Mouse (Mus musculus) forebrain, embryonic 14.5 days (tissue): Measurements from ENCODE around the gene Anp32e. TPM values are rescaled to one million over a fixed set of nuclear protein-coding genes. Genes with fewer than 3 reads are reported as not detected.
A peak's percentile ranks its signal among the peaks of the same experiment; 100 is the strongest.
"Not testable (repeated sequence)": the region's sequence is repeated elsewhere in the genome, so short reads cannot be mapped to it uniquely, and the experiment has no call there.

ENCODE experiments used
- ATAC-seq: fragments of 200-750 bp; cut with Nextera tagmentation; 2 replicates; pipeline ENCODE4 v1.8.0; 2017; ENCODE audit warnings: mild to moderate bottlenecking, moderate library complexity
- DNase-seq: peaks from one replicate; pipeline ENCODE4 v3.0.0-alpha.2; 2015; ENCODE audit warnings: low spot score
- H3K27ac ChIP-seq: fragments of 300-500 bp; sonication (generic); 2 replicates; pipeline ENCODE4 v1.5.1; 2014; ENCODE audit warnings: low read depth, mild to moderate bottlenecking, control low read depth, low read length, moderate library complexity
- H3K27me3 ChIP-seq: fragments of 300-500 bp; sonication (generic); replicated peaks from 2 replicates; pipeline ENCODE4 v1.6.1; 2014; ENCODE audit warnings: low read length, control low read depth, mixed read lengths; ENCODE audit not compliant: control insufficient read depth, insufficient read depth
- H3K36me3 ChIP-seq: fragments of 300-500 bp; sonication (generic); 2 replicates; pipeline ENCODE4 v1.6.1; 2014; ENCODE audit warnings: low read length, control low read depth; ENCODE audit not compliant: control insufficient read depth, insufficient read depth
- H3K4me1 ChIP-seq: fragments of 300-500 bp; sonication (generic); 2 replicates; pipeline ENCODE4 v1.6.1; 2014; ENCODE audit warnings: antibody characterized with exemption, low read length, control low read depth; ENCODE audit not compliant: control insufficient read depth, insufficient read depth
- H3K4me2 ChIP-seq: fragments of 300-500 bp; sonication (generic); 2 replicates; pipeline ENCODE4 v1.6.1; 2014; ENCODE audit warnings: mild to moderate bottlenecking, control low read depth, low read length
- H3K4me3 ChIP-seq: fragments of 300-500 bp; sonication (generic); 2 replicates; pipeline ENCODE4 v1.5.1; 2014; ENCODE audit warnings: low read depth, low read length, control low read depth
- H3K9ac ChIP-seq: fragments of 300-500 bp; sonication (generic); 2 replicates; pipeline ENCODE4 v1.6.1; 2014; ENCODE audit warnings: mild to moderate bottlenecking, low read length, control low read depth, moderate library complexity
- H3K9me3 ChIP-seq: fragments of 300-500 bp; sonication (generic); replicated peaks from 2 replicates; pipeline ENCODE4 v1.6.1; 2016; ENCODE audit warnings: low read length, control low read depth, mixed read lengths; ENCODE audit not compliant: control insufficient read depth
- WGBS: fragments of 180-500 bp; shearing (Covaris S2); extraction: QIAGEN DNeasy Blood & Tissue Kit; methylation state at CpG from one replicate; pipeline ENCODE4 v1.1.7; 2014; 5-methylcytosine and 5-hydroxymethylcytosine counted together
- polyA plus RNA-seq: library from polyadenylated mRNA; unstranded; fragments of >200 nt; fragmentation: Nextera tagmentation; extraction: Ambion mirVana; gene quantifications from 2 replicates; pipeline ENCODE4 v1.2.1, GENCODE M21; 2014

The Anp32e gene
- polyA plus RNA-seq, 1 experiment from 2014 or later = 49.1 TPM

- no peak for DNase-seq
- Histone ChIP-seq H3K27ac (no peak overlapping the region), H3K9me3 (no peaks in the 10 kb centered on the region), H3K4me2 (no peak overlapping the region), H3K4me1 (no peaks in the 10 kb centered on the region), H3K36me3 (no peaks in the 10 kb centered on the region), H3K4me3 (no peak overlapping the region), H3K9ac (no peak overlapping the region), H3K27me3 (no peaks in the 10 kb centered on the region)
- ATAC-seq = no peak
- 92% methylated on average over 4 of the region's 4 CpGs for WGBS
Observed at GRCm38 (mm10) chr3:95914706-95915105, 14.3 kb upstream of the Anp32e start.

- H3K9ac ChIP-seq = no peak overlapping the region
- DNase-seq = no peak
- no peaks in the 10 kb centered on the region for H3K36me3 ChIP-seq
- WGBS = 82% methylated on average over 7 of the region's 7 CpGs
- H3K27me3 ChIP-seq = no peaks in the 10 kb centered on the region
- H3K4me3 ChIP-seq = no peak overlapping the region
- no peak for ATAC-seq
- H3K4me2 ChIP-seq = no peak overlapping the region
- no peaks in the 10 kb centered on the region for H3K4me1 ChIP-seq
- no peaks in the 10 kb centered on the region for H3K9me3 ChIP-seq
- no peak overlapping the region for H3K27ac ChIP-seq
Observed at GRCm38 (mm10) chr3:95916760-95917159, 12.3 kb upstream of the Anp32e start.

- H3K4me2 ChIP-seq, ATAC-seq, H3K9ac ChIP-seq, H3K9me3 ChIP-seq, H3K36me3 ChIP-seq, DNase-seq, H3K27ac ChIP-seq, H3K27me3 ChIP-seq, H3K4me3 ChIP-seq, H3K4me1 ChIP-seq: not testable (repeated sequence)
- WGBS = 63% methylated on average over 2 of the region's 2 CpGs
Observed at GRCm38 (mm10) chr3:95920532-95920931, 8.5 kb upstream of the Anp32e start.

GRCm38 (mm10) chr3:95923429-95923828 is 5.6 kb upstream of the Anp32e start:
- WGBS = 93% methylated on average over 7 of the region's 7 CpGs

GRCm38 (mm10) chr3:95924185-95924584 is 4.9 kb upstream of the Anp32e start:
- WGBS = 74% methylated on average over 4 of the region's 4 CpGs
- H3K9ac ChIP-seq = no peak overlapping the region
- H3K9me3 ChIP-seq = no peaks in the 10 kb centered on the region
- ATAC-seq (no peak), DNase-seq (no peak)
- H3K27me3 ChIP-seq = no peaks in the 10 kb centered on the region
- no peak overlapping the region for H3K27ac ChIP-seq
- no peaks in the 10 kb centered on the region for H3K36me3 ChIP-seq
- no peak overlapping the region for H3K4me3 ChIP-seq
- no peaks in the 10 kb centered on the region for H3K4me1 ChIP-seq
- H3K4me2 ChIP-seq = no peak overlapping the region

More at GRCm38 (mm10) chr3:95923429-95923828, 5.6 kb upstream of the Anp32e start:
- H3K4me3 ChIP-seq, H3K27me3 ChIP-seq, H3K9ac ChIP-seq, H3K27ac ChIP-seq, H3K4me1 ChIP-seq, DNase-seq, H3K36me3 ChIP-seq, H3K4me2 ChIP-seq, ATAC-seq, H3K9me3 ChIP-seq: not testable (repeated sequence)

- H3K4me1 ChIP-seq = no peaks in the 10 kb centered on the region
- no peaks in the 10 kb centered on the region for H3K36me3 ChIP-seq
- WGBS = 85% methylated on average over 5 of the region's 5 CpGs
- no peak overlapping the region for H3K27ac ChIP-seq
- no peak for DNase-seq
- ATAC-seq = no peak
- H3K4me3 ChIP-seq = no peak overlapping the region
- H3K9me3 ChIP-seq = no peaks in the 10 kb centered on the region
- no peak overlapping the region for H3K9ac ChIP-seq
- H3K4me2 ChIP-seq = no peak overlapping the region
- no peaks in the 10 kb centered on the region for H3K27me3 ChIP-seq
Observed at GRCm38 (mm10) chr3:95925087-95925486, 4.0 kb upstream of the Anp32e start.

GRCm38 (mm10) chr3:95928261-95928657 is 787 bp upstream of the Anp32e start:
- H3K4me3 ChIP-seq = peak overlapping the region; percentile 90
- H3K9ac ChIP-seq = peak overlapping the region; percentile 62; the same call in 1 of the 2 replicates
- H3K27me3 ChIP-seq = no peaks in the 10 kb centered on the region
- DNase-seq (no peak), ATAC-seq (no peak)
- H3K27ac ChIP-seq = peak overlapping the region; percentile 82
- no peaks in the 10 kb centered on the region for H3K36me3 ChIP-seq
- H3K4me2 ChIP-seq = peak overlapping the region; percentile 68
- peaks cover 9% of the 10 kb centered on the region for H3K4me1 ChIP-seq
- WGBS = 79% methylated on average over 6 of the region's 6 CpGs
- H3K9me3 ChIP-seq = no peaks in the 10 kb centered on the region

GRCm38 (mm10) chr3:95929581-95930470 is 780 bp downstream of the Anp32e start:
- DNase-seq = peak; percentile 55
- peak; percentile 54 for ATAC-seq
- Histone ChIP-seq H3K4me2 (peak overlapping the region; percentile 69), H3K4me1 (peaks cover 9% of the 10 kb centered on the region), H3K4me3 (peak overlapping the region; percentile 90), H3K27ac (peak overlapping the region; percentile 86), H3K9ac (peak overlapping the region; percentile 94), H3K36me3 (peaks cover 15% of the 10 kb centered on the region), H3K27me3 (no peaks in the 10 kb centered on the region), H3K9me3 (no peaks in the 10 kb centered on the region)
- under 1% methylated on average over 68 of the region's 105 CpGs for WGBS

GRCm38 (mm10) chr3:95930471-95930789 is 1.4 kb downstream of the Anp32e start:
- Histone ChIP-seq H3K9ac (peak overlapping the region; percentile 94), H3K27ac (peak overlapping the region; percentile 86; the same call in 1 of the 2 replicates), H3K9me3 (no peaks in the 10 kb centered on the region), H3K36me3 (peaks cover 20% of the 10 kb centered on the region), H3K4me2 (peak overlapping the region; percentile 69), H3K4me3 (peak overlapping the region; percentile 90), H3K4me1 (peaks cover 9% of the 10 kb centered on the region), H3K27me3 (no peaks in the 10 kb centered on the region)
- WGBS = under 1% methylated on average over 5 of the region's 5 CpGs
- no peak for ATAC-seq
- DNase-seq = no peak
